Comparison of ENCODE assay signal across 20 mouse cellular contexts in genomic region chr11:11667254-11667921, GRCm38 (mm10). TPM values are rescaled to one million over a fixed set of nuclear protein-coding genes. Genes with fewer than 3 reads are reported as not detected.
DNase-seq lines count a peak whose midpoint lies in the region; ATAC-seq and TF ChIP-seq lines count a peak whose summit lies in the region.
"Had no signal": no experiment of that assay in that cellular context is flagged by ENCODE, and none has a peak within 500 bp of the region (broad histone marks: within the 10 kb centered on the region; RNA-seq: fewer than 3 reads in every experiment).

No protein-coding gene starts in this region.

- no peaks in the 10 kb centered on the region for H3K36me3 ChIP-seq in spleen, adult 2 months (ENCODE audit: control insufficient read depth, insufficient read depth, low read length)
- H3K36me3 ChIP-seq: embryonic facial prominence, embryonic 15.5 days; forebrain, embryonic 12.5 days; heart, embryonic 13.5 days; midbrain, embryonic 13.5 days had no signal

- TF ChIP-seq POLR2A in spleen, adult 2 months (IDR thresholded peaks at IDR 0.05; ENCODE audit: low read depth, low read length), result no peak
- TF ChIP-seq POLR2A in cortical plate, adult 2 months (IDR thresholded peaks at IDR 0.05; ENCODE audit: extremely low read depth, insufficient read depth, low read length), result no peak

- TF ChIP-seq CTCF in spleen, adult 2 months (IDR thresholded peaks at IDR 0.05; ENCODE audit: extremely low read depth, insufficient read depth, insufficient read length, insufficient replicate concordance), result no peak
- TF ChIP-seq CTCF in cortical plate, adult 2 months (IDR thresholded peaks at IDR 0.05; ENCODE audit: extremely low read depth, insufficient read depth, low read length), result no peak

- H3K4me1 ChIP-seq in spleen, adult 2 months (ENCODE audit: control insufficient read depth, insufficient read depth, insufficient read length), result peaks cover 23% of the 10 kb centered on the region; the same call in 1 of the 2 replicates
- H3K4me1 ChIP-seq in cortical plate, adult 2 months (ENCODE audit: control insufficient read depth, insufficient read depth, low read length), result no peaks in the 10 kb centered on the region
- H3K4me1 ChIP-seq: embryonic facial prominence, embryonic 15.5 days; forebrain, embryonic 12.5 days; heart, embryonic 13.5 days; midbrain, embryonic 13.5 days had no signal

- peak overlapping the region; percentile 85 for H3K27ac ChIP-seq in spleen, adult 2 months (ENCODE audit: insufficient read depth, low read length)
- peak overlapping the region; percentile 46; the same call in 1 of the 2 replicates for H3K27ac ChIP-seq in cortical plate, adult 2 months (ENCODE audit: insufficient read depth, low read length)
- H3K27ac ChIP-seq: embryonic facial prominence, embryonic 15.5 days; forebrain, embryonic 12.5 days; heart, embryonic 13.5 days; hindbrain, embryonic 14.5 days; midbrain, embryonic 13.5 days had no signal

- 16% methylated on average over 4 of the region's 4 CpGs for WGBS in spleen, adult 2 months

- H3K4me3 ChIP-seq in spleen, adult 2 months (ENCODE audit: extremely low read depth, insufficient read depth, insufficient read length), result no peak overlapping the region
- H3K4me3 ChIP-seq in cortical plate, adult 2 months (ENCODE audit: insufficient read depth, low read length), result no peak overlapping the region
- H3K4me3 ChIP-seq: embryonic facial prominence, embryonic 15.5 days; forebrain, embryonic 12.5 days; heart, embryonic 13.5 days; midbrain, embryonic 13.5 days had no signal

- no peak for DNase-seq in spleen, adult 2 months (ENCODE audit: low read depth in 1 of 2, low spot score in 2 of 2)
- DNase-seq in spleen, postnatal 14 days (ENCODE audit: low spot score in 2 of 2), result no peak
- peak; percentile 25 for DNase-seq in CD4-positive, CD25-positive, alpha-beta regulatory T cell, adult 2 months (ENCODE audit: low read depth, low spot score)
- DNase-seq in naive thymus-derived CD4-positive, alpha-beta T cell, adult 2 months (ENCODE audit: low read depth), result peak; percentile 39
- DNase-seq in lung, postnatal 10 days, result no peak
- DNase-seq: adrenal gland, postnatal 36 days; cerebellum, adult 11 months; kidney, adult 11 months; kidney, postnatal 14 days had no signal

- no peak for ATAC-seq in erythroblast, adult 5-6 weeks (replicated peaks; ENCODE audit: low FRiP score, poor library complexity, severe bottlenecking)
- ATAC-seq: midbrain, embryonic 13.5 days had no signal

- no peaks in the 10 kb centered on the region for H3K27me3 ChIP-seq in spleen, adult 2 months (ENCODE audit: control insufficient read depth, insufficient read depth, low read length)
- H3K27me3 ChIP-seq: embryonic facial prominence, embryonic 15.5 days; forebrain, embryonic 12.5 days; heart, embryonic 13.5 days; midbrain, embryonic 13.5 days had no signal

RNA-seq across cellular contexts. Expression of gene Ikzf1, which starts 17.4 kb away (rescaled TPM):
- 258 and 419 TPM in 2 replicates for polyA plus RNA-seq in spleen, adult 2 months (2012; rRNA removed)
- polyA plus RNA-seq in cortical plate, adult 2 months (2012; rRNA removed), result 3.3 and 3.7 TPM in 2 replicates
- 61.1 and 70.4 TPM in 2 replicates for total RNA-seq in erythroblast, adult 5-6 weeks (2015; ENCODE audit: low replicate concordance)
- 27.2 and 32.0 TPM in 2 replicates for total RNA-seq in erythroblast, adult 5-6 weeks (2017; ENCODE audit: low replicate concordance)

RNA-seq across cellular contexts. Expression of gene 4930512M02Rik, which starts 39.8 kb away (rescaled TPM):
- not detected in 2 replicates for polyA plus RNA-seq in spleen, adult 2 months (2012; rRNA removed)
- not detected in 2 replicates for polyA plus RNA-seq in cortical plate, adult 2 months (2012; rRNA removed)
- total RNA-seq in erythroblast, adult 5-6 weeks (2015; ENCODE audit: low replicate concordance), result not detected in 2 replicates
- not detected in 2 replicates for total RNA-seq in erythroblast, adult 5-6 weeks (2017; ENCODE audit: low replicate concordance)
- total RNA-seq: adrenal gland, postnatal 36 days; layer of hippocampus, postnatal 14 days; left cerebral cortex, postnatal 25 days; liver, adult 2 months had no signal
- polyA plus RNA-seq: embryonic facial prominence, embryonic 15.5 days; forebrain, embryonic 12.5 days; gonadal fat pad, adult 2 months; heart, embryonic 13.5 days; hindbrain, embryonic 14.5 days; liver, adult 2 months; midbrain, embryonic 13.5 days had no signal

Comparison
In these comparisons a context has a peak if more than half of its experiments do, and no peak if none do; other contexts are left out.
1. DNase-seq: peak in CD4-positive, CD25-positive, alpha-beta regulatory T cell, adult 2 months (single experiment) and naive thymus-derived CD4-positive, alpha-beta T cell, adult 2 months (single experiment); none in spleen, adult 2 months (0 of 2), spleen, postnatal 14 days (0 of 2) and lung, postnatal 10 days (single experiment).
2. RNA of gene Ikzf1, which starts 17.4 kb away (polyA plus RNA-seq): 258 to 419 TPM in spleen, adult 2 months; 3.3 to 3.7 TPM in cortical plate, adult 2 months; every median in the first group is over 10 times any median in the second.